Mouse (Mus musculus): ENCODE measurements around the gene Npm1. TPM values are rescaled to one million over a fixed set of nuclear protein-coding genes. Genes with fewer than 3 reads are reported as not detected.

The Npm1 gene
- total RNA-seq, 2 experiments from 2014 or later, result 157 to 166 TPM

DNA sequence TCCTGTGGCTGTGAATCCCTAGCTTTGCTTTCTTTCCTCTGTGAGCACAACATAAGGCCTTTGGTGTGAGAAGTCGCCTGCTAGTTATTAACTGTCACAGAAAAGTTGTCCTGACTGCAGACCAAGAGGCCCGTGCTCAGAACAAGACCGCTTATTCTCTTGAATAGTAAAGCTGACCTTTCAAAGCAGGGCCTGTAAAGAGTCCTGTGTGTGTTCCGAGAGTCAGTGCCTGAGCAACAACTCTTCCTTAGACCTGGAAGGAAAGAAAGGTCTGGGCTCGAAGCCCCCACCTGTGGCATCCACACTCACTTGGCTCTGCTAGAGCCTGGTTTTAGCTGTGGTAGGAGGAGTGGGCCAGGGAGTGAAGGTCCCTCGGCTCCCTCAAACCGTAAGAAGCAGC is 32.1 kb upstream of the Npm1 start:
- DNase-seq (ENCODE audit: low spot score in 2 of 2), result no peak
- intact Hi-C loops (cut with DNase I), result no loop called here

- intact Hi-C loops (cut with DNase I), result no loop called here
- no peak for DNase-seq (ENCODE audit: low spot score in 2 of 2)
These were observed 30.7 kb upstream of the Npm1 start for GRCm38 (mm10) chr11:33193695-33194094.

DNA sequence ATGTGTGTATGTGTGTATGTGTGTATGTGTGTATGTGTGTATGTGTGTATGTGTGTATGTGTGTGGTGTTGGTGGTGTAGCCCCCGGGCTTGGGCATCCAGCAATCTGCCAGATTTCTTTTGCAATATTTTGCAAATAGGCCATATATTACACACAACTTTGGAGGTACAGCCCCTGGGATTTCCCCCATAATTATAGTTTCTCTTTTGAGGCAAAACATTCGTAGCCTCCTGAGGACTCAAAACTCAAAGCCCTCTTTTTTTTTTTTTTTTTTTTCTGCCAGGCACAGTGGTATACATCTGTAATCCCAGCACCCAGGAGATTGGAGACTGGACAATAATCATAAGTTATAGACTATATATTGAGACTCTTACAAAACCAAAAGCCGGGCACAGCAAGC is 18.8 kb upstream of the Npm1 start:
- intact Hi-C loops (cut with DNase I), result no loop called here
- no peak for DNase-seq (ENCODE audit: low spot score in 2 of 2)

GRCm38 (mm10) chr11:33180701-33181116 is 17.7 kb upstream of the Npm1 start:
- intact Hi-C loops (cut with DNase I), result no loop called here
- DNase-seq (ENCODE audit: low spot score in 2 of 2), result no peak

GRCm38 (mm10) chr11:33179802-33180201 is 16.8 kb upstream of the Npm1 start:
- DNase-seq (ENCODE audit: low spot score in 2 of 2), result no peak
- intact Hi-C loops (cut with DNase I), result loop anchor here (5.0 kb wide), 1 partner anchor 117 kb away; no protein-coding TSS in a partner anchor

DNA sequence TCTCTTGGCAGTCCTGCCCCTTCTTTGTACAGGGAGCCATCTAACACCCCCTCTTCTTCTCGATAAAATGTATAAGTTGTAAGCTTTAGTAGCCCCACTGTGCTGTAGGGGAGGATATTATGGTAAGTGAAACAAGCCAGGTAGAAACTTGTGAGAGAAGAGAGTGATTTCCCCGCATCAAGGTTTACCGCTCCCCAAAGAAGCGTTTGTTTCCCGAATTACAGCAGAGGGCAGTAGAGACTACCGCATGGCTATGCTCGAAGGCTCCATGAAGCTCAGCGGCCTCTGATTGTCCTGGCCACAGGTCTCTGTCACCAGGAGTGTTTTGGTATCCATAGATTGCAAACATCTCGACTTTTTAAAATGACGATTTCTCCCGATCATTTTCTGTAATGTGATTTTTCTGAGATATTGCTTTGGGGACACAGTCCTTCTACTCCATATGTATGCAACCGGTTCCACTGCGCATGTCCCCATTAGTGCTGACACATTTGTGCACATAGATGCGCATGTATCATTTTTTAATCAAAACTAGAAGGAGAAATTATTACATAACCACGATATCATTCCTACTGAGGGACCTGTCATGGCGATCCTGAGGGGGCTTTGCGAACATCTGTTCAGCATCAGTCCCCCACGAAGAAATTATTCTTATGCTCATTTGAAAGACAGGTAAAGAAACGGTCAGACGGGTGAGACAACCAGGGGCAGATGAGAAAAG is 13.7 kb upstream of the Npm1 start:
- DNase-seq (ENCODE audit: low spot score in 2 of 2), result peak; percentile 31 to 48
- intact Hi-C loops (cut with DNase I), result loop anchor here (1.0 to 5.0 kb wide), 4 partner anchors 121 to 545 kb away; no protein-coding TSS in a partner anchor

GRCm38 (mm10) chr11:33175768-33176167 is 12.8 kb upstream of the Npm1 start:
- DNase-seq (ENCODE audit: low spot score in 2 of 2), result no peak
- intact Hi-C loops (cut with DNase I), result loop anchor here (1.0 to 5.0 kb wide), 4 partner anchors 122 to 546 kb away; no protein-coding TSS in a partner anchor

- DNase-seq (ENCODE audit: low spot score in 2 of 2), result peak in 1 of 2 experiments; percentile 43
- intact Hi-C loops (cut with DNase I), result no loop called here
These were observed 7.5 kb upstream of the Npm1 start for GRCm38 (mm10) chr11:33170489-33170888.

DNA sequence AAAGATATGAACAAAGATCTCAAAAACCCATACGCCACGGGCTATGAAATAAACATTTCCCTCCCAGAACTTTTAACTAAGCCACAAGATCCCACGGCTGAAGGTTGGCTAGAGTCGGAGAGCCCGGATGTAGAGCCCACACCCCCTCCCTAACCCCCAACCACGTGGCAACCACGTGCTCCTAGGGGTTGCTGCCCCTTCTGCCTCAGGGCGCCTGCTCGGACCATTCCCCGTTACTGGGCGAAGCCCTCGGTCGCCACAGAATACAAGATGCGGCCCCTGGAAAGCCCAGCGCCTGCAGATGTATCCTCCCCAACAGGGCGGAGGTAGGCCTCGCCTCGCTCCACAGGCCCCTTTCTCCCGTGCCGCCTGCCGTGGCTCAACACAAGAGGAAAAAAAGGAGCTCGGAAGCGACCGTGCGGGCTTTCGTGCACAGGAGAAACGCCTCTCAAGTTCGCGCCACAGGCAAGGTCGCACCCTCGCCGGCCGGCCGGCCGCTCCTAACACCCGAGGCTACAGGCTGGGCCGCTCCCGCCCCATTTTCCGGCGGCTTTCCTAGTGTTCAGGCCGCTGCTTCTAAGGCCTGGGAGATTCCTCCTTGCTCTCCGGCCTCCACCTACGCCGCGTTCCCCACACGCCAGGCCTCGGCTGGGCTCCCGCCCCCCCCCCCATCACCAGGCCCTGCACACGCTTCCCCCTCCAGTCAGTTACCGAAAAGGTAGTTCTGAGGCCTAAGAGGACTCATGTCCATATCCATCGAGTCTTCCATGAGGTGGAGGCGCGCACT is 602 bp downstream of the Npm1 start:
- intact Hi-C loops (cut with DNase I), result no loop called here
- DNase-seq (ENCODE audit: low spot score in 2 of 2), result peak; percentile 60 to 74

GRCm38 (mm10) chr11:33159741-33160140 is 3.3 kb downstream of the Npm1 start:
- DNase-seq (ENCODE audit: low spot score in 2 of 2), result no peak
- intact Hi-C loops (cut with DNase I), result loop anchor here (5.0 to 10.0 kb wide), 2 partner anchors 422 to 535 kb away; no protein-coding TSS in a partner anchor

DNA sequence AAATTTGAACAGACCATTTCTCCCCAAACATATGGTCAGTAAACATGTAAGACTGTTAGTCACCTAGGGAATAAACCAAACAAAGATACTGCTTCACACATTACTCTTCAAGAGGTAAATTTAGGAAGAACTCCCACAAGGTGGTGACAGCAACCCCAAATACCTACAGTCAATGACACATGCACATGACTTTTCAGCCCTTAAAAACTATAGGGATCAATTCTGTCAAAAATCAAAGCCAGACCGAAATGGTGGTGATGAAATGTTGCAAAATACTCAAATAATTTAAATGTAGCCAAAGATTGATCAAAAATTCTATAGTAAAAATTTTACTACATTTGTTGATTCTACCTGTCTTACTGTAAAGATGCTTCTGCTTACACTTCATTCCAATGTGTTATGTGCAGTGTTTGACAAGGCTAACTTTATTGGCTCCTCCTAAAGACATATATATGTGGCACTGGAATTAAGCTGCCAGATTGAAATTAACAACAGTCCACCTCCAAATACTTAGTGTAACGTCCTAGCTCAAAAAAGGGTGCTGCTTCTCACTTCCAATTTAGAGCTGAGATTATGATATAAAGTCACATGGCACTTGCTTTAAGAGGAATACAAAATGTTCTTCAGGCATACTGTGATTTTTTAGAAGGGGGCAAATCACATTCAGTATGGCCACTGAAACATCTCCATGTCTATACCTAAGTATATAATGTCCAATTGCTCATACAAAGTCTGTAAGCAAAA is 5.4 kb downstream of the Npm1 start:
- no peak for DNase-seq (ENCODE audit: low spot score in 2 of 2)
- intact Hi-C loops (cut with DNase I), result loop anchor here (5.0 to 10.0 kb wide), 2 partner anchors 420 to 533 kb away; no protein-coding TSS in a partner anchor

DNA sequence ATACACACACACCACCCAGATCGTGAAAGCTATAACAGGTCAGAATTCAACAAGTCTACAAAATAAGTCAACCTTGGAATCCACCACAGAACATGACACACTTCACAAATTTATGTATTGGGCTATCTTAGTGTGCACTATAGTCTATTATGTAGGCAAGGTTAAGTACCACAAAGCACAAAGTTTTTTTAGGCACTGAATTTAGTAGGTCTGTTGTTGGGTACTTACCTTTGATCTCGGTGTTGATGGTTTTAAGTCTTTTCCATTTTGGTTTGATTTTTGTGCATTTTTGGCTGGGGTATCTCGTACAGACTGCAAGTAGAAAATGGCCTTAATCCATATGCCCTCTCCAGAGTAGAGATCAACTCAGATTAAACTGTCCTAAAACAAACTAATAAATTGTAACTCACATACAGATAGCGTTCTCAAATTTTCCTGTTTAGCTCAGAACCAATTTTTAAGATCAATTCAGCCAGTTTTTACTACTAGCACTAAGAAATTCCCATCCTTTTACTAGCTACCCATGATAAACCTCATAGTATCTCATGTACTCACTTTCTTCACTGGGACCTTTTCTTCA is 6.5 kb downstream of the Npm1 start:
- intact Hi-C loops (cut with DNase I), result loop anchor here (5.0 to 10.0 kb wide), 2 partner anchors 419 to 532 kb away; no protein-coding TSS in a partner anchor
- DNase-seq (ENCODE audit: low spot score in 2 of 2), result no peak

DNA sequence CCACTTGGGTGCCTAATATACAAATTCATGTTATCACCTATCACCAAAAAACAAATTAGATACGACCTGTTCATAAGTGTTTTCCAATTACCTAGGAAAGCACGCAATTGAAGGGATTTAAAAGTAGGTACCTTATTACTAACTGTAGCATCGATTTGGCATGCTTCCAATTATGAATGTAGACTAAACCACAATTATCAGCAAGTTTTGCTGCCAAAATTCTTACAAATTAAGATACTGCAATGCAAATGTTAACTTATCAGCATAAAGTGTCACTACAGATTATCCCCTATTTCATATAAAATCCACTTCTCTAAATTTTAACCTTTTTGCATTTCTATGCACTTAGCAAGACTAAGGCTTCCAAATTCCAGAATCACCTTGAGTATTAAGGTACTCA is 8.5 kb downstream of the Npm1 start:
- DNase-seq (ENCODE audit: low spot score in 2 of 2), result no peak
- intact Hi-C loops (cut with DNase I), result loop anchor here (10.0 kb wide), 1 partner anchor 530 kb away; no protein-coding TSS in a partner anchor

- intact Hi-C loops (cut with DNase I), result loop anchor here (10.0 kb wide), 1 partner anchor 528 kb away; no protein-coding TSS in a partner anchor
- DNase-seq (ENCODE audit: low spot score in 2 of 2), result no peak
These were observed 10.0 kb downstream of the Npm1 start for GRCm38 (mm10) chr11:33152997-33153396.

DNA sequence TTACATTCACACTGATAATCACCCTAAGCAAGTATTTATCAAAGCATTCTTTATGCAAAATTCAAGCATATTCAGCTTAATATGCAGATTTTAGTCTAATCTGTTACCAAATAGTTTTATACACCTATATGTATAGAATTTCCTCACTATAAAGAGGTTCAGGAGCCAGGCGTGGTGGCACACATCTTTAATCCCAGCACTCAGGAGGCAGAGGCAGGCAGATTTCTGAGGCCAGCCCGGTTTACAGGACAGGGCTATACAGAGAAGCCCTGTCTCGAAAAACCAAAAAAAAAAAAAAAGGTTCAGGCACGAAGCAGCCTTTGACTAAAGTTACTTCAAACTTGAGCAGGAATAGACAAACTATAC is 11.2 kb downstream of the Npm1 start:
- intact Hi-C loops (cut with DNase I), result loop anchor here (10.0 kb wide), 1 partner anchor 527 kb away; no protein-coding TSS in a partner anchor
- DNase-seq (ENCODE audit: low spot score in 2 of 2), result no peak

- intact Hi-C loops (cut with DNase I), result loop anchor here (10.0 kb wide), 1 partner anchor 526 kb away; no protein-coding TSS in a partner anchor
- DNase-seq (ENCODE audit: low spot score in 2 of 2), result no peak
These were observed 11.8 kb downstream of the Npm1 start for GRCm38 (mm10) chr11:33151128-33151779.

DNA sequence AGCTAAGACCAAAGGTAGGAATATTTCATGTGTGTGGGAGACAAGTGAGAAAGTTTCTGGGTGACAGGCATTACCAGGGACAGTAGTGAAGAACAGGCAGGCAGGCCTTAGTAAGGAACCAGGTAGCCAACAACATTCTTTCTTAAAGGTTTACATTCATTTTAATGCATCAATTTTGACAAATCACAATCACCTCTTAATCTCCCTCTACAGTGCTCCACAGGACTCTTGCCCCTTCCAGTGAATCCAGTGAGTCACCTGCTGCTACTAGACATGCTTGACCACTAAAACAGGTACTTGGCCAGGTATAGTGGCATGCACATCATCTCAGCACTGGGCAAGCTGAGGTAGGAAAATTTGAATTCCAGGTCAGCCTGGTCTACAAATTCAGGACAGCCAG is 12.6 kb downstream of the Npm1 start:
- DNase-seq (ENCODE audit: low spot score in 2 of 2), result no peak
- intact Hi-C loops (cut with DNase I), result loop anchor here (10.0 kb wide), 1 partner anchor 526 kb away; no protein-coding TSS in a partner anchor

GRCm38 (mm10) chr11:33149453-33149852 is 13.6 kb downstream of the Npm1 start:
- intact Hi-C loops (cut with DNase I), result loop anchor here (2.0 to 5.0 kb wide), 4 partner anchors 187 to 435 kb away; no protein-coding TSS in a partner anchor
- no peak for DNase-seq (ENCODE audit: low spot score in 2 of 2)
